Mouse (Mus musculus) lung, postnatal 10 days (tissue): ENCODE measurements around the gene Pwwp2a.
A peak's percentile ranks its signal among the peaks of the same experiment; 100 is the strongest.

ENCODE experiments used
- DNase-seq: peaks from one replicate; pipeline ENCODE4 v3.0.0; 2021

Gene Pwwp2a

DNA sequence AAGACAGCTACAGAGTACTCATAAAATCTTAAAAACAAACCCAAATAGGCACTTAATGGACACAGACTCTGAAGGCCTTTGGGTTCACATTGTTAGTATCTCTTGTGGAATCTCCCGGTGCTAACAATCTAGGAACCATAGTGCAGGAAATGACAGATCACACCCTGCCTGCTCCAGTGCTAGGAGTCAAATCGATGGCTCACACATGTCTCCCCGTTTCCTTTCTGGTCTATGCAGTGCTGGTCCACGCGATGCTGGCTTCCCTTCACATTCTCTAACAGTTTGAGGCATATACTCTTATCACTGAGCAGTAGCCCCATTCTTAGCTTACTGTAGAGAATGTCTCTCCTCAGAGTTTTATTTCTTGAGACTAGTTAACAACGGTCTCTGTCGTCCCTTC is 46.0 kb downstream of the Pwwp2a start:
- no peak for DNase-seq

DNA sequence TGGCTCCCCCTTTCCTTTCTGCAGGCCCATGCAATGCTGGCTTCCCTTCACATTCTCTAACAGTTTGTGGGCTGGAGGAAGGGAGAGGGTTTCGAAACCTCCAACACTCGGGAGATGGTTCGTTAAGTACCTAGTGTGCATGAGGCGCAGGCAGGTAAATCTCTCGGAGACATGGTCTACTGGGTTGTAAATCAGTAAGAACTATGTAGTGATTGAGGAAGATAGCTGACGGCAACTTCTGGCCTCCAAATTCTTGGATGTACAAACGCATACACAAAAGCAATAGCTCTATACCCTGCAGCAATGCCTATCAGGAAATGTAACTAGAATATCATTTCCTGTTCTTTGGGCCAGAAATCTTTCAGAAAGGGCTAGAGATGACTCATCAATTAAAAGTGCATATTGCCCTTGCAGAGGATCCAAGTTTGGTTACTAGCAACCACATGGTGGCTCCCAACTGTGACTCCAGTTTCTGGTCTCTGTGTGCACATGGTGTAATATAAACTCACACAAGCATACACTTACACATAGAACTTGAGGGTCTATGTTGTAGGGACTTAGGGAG is 47.0 kb downstream of the Pwwp2a start:
- no peak for DNase-seq

DNA sequence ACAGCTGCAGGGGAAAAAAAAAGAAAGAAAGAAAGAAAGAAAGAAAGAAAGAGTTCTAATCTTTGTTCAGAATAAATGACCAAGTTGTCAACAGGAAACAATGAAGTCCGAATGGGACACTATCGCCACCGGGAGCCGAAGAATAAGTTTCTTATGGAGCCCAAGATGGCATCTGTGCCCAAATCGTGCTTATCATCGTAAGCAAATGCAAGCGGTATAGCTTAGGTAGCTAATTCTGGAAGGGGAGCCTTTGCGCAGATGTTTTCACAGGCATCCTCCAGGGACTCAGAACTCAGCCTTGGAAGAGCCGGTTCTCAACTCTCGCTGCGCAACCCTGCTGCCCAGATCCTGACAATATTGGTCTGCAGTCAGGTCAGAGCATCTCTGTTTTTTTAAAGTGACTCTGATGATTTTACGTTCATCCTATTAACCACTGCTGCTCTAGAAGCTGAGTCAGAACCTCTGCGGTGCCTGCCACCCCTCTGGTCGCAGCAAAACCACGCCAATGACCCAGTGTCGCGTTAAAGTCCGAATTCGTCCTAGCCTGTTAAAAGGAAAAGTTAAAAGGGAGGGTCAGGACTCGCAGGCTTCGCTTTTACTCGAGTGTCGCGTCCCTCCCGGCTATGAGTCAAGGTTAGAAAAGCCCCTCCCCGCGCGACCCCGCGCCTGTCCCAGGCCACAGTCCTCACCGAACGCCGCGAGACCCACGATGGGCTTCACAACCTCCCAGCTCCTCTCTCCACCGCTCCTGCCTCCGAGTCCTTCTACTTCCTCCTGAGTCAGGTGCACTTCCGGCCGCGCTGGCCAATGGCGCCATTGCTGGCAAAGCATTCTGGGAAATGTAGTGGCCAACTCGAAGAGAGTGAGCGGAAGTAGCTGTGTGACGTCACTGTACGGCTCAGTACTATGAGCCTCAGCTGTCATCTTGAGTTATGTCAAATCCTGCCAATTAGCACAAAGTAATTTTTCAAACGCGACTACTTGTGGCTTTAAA is 65.7 kb downstream of the Pwwp2a start, which contains the start of gene Ttc1:
Ttc1 (minus strand) TSS at position 776 of the 994 bp plus-strand sequence.
- DNase-seq, result peak; percentile 99

DNA sequence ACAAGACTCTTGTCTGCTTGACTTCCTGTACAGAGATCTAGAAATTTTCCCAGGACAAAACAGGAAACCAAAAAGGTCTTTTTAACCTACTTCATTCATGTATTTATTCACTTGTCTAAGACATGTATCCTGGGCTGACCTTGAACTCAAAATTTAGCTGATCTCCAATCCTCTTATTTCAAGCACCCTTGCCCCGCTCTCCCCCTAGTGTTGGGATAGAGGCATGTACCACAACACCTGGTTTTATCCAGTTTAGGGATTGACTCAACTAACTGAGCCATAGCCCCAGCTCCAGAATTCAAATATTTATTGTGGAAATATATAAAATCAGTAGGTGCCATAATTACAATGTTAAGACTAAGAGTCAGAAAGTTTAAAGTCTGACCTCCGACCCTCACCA is 69.7 kb downstream of the Pwwp2a start:
- no peak for DNase-seq

DNA sequence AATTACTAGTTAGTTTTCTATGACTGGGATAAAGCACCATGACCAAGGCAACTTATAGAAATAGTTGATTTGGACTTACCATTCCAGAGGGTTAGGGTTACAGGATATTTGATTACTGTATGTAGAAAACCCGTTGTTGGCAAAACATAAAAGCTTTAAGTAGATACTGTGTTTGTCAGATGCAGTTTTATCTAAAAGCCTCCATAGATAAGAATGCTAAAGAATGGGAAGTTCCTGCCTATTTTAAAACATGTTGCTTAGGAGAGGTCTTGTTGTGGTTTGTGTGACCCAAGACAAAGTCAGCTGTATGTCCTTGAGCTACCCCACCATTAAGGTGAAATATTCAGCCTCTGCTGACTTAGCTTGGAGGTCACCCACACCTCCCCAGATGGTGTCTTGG is 72.8 kb downstream of the Pwwp2a start:
- no peak for DNase-seq

DNA sequence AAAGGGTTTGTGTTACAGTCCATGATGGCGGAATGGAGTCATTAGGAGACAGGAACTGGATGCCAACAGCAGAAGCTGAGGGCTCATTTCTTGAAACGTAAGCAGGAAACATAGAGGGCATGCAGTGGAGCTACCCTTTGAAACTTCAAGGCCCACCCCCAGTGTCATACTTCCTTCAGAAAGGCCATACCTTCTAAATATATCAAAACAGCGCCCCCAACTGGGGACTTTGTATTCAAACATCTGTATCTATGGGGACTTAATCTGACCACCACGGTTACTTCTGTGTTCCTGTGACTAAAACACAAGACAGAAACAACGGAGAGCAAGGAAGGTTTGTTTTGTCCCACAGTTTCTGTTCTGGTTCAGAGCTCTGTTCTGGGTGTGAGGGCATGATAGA is 73.6 kb downstream of the Pwwp2a start:
- no peak for DNase-seq

DNA sequence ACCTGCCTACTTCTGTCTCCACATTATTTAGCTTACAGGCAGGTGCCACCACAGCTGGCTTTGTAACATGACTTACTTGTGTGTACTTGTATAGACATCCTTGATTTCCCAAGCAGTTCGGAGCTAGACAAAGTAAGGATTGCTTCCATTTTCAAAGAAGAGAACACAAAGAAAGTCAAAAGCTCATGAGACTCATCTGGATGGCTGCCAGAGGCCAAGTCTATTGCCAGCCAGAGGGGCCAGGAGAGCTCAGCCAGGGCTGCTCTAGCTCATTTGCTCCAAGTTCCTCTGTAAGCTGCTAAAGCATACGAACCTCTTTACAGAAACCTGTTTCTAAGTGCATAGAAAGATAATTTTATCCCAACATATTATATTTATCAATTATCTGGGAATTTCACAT is 76.6 kb downstream of the Pwwp2a start:
- DNase-seq, result no peak

DNA sequence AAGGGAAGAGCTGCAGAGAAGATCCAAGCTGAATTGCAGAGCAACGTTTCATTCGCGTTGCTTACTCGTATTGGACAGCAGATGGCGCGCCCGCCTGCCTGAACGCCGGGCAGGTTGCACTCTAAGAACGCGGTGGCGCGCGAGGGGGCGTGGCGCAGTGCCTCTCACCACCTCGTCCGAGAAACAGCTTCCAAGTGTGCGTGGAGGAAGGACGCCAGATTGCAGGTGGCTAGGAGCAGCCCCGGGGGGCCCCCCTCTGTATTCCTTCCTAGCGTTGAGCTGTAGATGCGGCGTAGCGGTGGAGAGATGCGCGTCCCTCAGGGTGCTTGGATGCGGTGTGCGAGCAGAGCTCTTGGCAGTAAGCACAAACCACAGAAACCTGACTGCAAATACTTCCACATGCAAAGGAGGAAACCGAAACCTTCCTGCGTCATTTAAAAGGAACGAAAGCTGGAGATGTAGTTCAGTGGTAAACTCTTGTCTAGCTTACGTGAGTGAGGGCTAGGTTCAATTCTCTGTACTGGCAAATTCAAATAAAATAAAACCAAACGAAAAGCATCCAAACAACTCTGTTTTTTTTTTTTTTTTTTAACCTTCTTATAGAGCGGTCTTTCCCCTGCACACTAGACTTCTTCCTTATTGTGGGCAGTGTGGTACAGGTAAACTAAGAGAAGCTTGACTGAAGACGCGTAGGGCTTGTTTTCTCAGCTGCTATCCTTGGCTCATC is 85.3 kb downstream of the Pwwp2a start:
- peak; percentile 81 for DNase-seq

DNA sequence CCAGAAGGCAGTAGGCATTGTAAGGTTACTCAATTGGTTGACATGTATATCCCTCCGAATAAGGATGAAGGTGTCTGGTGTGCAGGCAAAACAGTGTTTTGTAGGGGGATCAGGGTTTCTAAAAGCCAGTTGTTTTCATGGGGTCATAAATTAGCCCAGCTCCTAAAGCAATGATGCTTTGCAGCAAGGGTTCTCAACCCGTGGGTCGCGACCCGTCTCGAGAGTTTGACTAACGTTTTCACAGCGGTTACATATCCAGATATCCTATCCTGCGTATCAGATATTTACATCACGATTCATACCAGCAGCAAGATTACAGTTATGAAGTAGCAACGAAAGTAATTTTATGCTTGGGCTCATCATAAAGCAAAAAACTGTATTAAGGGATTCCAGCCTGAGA is 86.0 kb downstream of the Pwwp2a start:
- DNase-seq, result no peak

DNA sequence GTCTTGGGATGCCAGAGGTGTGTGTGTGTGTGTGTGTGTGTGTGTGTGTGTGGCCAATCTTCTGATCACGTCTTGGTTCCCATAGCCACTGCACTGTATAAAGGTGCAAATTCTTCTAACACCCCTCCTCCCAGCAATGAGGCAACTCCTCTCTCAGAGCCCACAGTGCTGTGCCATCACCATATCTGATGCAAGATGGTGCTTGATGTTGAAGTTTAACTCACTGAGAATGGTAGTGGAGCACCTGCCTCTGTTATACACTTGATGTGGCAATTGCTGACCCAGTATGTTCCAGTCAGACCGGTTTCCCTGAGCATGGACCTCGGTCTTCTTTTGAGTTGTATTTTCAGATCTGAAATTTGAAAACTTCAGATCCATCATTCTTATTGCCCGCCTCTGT is 88.3 kb downstream of the Pwwp2a start:
- DNase-seq, result peak; percentile 15
